Mouse (Mus musculus) heart, embryonic 10.5 days (tissue): ENCODE results near the gene Iqgap3. TPM values are rescaled to one million over a fixed set of nuclear protein-coding genes. Genes with fewer than 3 reads are reported as not detected.

ENCODE experiments used
- DNase-seq: peaks from one replicate; pipeline ENCODE4 v3.0.0-alpha.2; 2017; ENCODE audit warnings: low spot score
- H3K27ac ChIP-seq: fragments of 300-500 bp; sonication (generic); 2 replicates; pipeline ENCODE4 v1.5.1; 2016; ENCODE audit warnings: mild to moderate bottlenecking
- H3K27me3 ChIP-seq: fragments of 300-500 bp; sonication (generic); 2 replicates; pipeline ENCODE4 v1.6.1; 2016; ENCODE audit warnings: mild to moderate bottlenecking; ENCODE audit not compliant: poor library complexity, insufficient read depth, severe bottlenecking
- H3K36me3 ChIP-seq: fragments of 300-500 bp; sonication (generic); 2 replicates; pipeline ENCODE4 v1.6.1; 2016; ENCODE audit warnings: mild to moderate bottlenecking, moderate library complexity
- H3K4me1 ChIP-seq: fragments of 300-500 bp; sonication (generic); 2 replicates; pipeline ENCODE4 v1.6.1; 2016; ENCODE audit warnings: mild to moderate bottlenecking
- H3K4me3 ChIP-seq: fragments of 300-500 bp; sonication (generic); 2 replicates; pipeline ENCODE4 v1.5.1; 2016; ENCODE audit warnings: mild to moderate bottlenecking, moderate library complexity
- H3K9me3 ChIP-seq: fragments of 300-500 bp; sonication (generic); 2 replicates; pipeline ENCODE4 v1.6.1; 2016; ENCODE audit warnings: mild to moderate bottlenecking, moderate library complexity
- WGBS: fragments of 180-500 bp; shearing (Covaris S2); methylation state at CpG from one replicate; pipeline ENCODE4 v1.1.7; 2016; 5-methylcytosine and 5-hydroxymethylcytosine counted together
- polyA plus RNA-seq: library from polyadenylated mRNA; unstranded; fragments of >200 nt; fragmentation: Nextera tagmentation; extraction: Ambion mirVana; gene quantifications from 2 replicates; pipeline ENCODE4 v1.2.1, GENCODE M21; 2016

Gene Iqgap3
- polyA plus RNA-seq, 1 experiment from 2014 or later, result 22.0 TPM

DNA sequence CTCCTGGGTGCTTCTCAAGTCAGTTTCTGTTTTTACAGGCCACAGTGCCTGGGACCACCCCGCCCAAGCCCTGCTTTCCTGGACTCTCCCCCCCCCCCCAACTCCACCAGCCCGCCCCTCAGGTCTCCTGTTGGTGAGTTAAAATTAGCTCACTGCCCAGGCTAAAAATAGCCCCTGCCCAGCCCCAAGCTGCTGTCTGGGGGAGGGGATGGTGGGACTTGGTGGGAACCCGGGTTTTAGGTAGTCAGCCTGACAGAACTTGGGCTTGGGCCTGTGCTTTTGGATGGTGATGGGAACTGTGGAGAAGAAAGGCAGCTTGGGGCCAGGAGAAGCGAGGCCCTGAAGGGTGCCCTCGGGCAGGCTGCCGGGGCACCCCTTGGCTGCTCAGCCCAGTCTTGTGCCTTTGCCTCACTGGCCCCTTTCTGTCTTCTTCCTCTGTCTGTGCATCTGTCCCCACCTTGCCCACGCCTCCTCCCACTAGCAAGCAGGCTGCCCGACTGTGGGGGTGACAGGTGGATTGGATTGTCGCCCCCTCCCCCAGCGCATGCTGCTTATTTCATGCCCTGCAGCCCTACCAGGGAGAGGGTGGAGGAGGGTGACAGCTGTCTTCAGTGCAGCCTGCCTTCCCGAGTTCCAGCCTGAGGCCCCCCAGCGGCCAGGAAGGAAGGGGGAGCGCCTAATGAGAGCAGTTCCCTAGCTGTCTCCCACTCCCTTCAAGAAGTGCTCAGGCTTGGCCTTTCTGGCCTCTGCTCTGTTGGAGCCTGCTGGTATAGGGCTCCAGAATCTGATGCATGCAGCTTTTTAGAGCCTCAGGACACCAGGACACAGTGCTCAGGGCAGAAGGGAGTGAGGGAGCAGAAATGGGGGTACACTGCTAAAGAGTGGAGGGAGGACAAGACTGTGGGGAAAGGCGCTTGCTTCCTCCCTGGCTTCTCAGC, 68.6 kb downstream of the Iqgap3 start:
- WGBS, result 14% methylated on average over 14 of the region's 14 CpGs
- H3K4me3 ChIP-seq, result peak overlapping the region; percentile 52
- no peak for DNase-seq

DNA sequence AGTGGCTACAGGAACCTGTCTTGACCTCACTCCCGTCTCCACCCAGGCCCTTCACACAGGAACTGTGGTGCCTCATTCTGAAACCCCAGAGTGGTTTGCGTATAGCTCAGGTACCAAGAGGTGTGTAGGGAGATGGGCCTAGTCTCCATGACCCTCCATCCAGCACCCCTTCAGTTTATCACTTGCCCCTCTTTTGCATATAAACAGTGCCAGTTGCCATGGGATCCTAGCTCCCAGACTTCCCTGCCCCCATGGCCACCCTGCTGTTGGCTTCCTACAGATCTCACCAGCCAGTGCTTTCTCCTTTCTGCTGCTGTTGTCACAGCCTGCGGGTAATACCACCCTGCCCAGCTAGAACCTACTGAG, 69.2 kb downstream of the Iqgap3 start:
- no peaks in the 10 kb centered on the region for H3K27me3 ChIP-seq
- DNase-seq, result no peak
- no peaks in the 10 kb centered on the region for H3K9me3 ChIP-seq
- H3K4me3 ChIP-seq, result peak overlapping the region; percentile 52
- H3K36me3 ChIP-seq, result peaks cover 27% of the 10 kb centered on the region
- WGBS, result 52% methylated on average over 3 of the region's 3 CpGs
- peak overlapping the region; percentile 95 for H3K27ac ChIP-seq
- H3K4me1 ChIP-seq, result peaks cover 87% of the 10 kb centered on the region

More for the DNA sequence above, 68.6 kb downstream of the Iqgap3 start:
- Histone ChIP-seq H3K36me3 (peaks cover 22% of the 10 kb centered on the region), H3K27ac (peak overlapping the region; percentile 95), H3K4me1 (peaks cover 88% of the 10 kb centered on the region), H3K27me3 (no peaks in the 10 kb centered on the region), H3K9me3 (no peaks in the 10 kb centered on the region)

DNA sequence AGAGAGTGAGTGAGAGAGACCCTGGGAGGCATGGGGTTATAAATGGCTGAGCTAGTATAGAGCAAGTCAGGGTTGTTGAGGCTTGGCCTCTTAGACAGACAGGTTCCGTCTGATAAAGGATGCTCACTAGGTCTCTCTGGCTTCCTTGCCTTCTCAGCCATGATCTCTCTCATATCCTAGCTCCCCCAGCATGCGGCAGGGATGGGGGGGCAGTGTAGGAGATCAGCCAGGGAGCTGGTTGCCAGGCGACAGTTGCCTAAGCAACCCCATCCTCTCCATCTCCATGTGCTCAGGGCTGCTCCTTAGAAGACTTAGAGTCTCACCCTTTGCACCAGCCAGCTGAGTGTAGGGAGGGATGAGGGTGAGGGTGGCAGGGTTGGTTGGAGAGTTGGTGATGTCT, 70.3 kb downstream of the Iqgap3 start:
- Histone ChIP-seq H3K4me1 (peaks cover 86% of the 10 kb centered on the region), H3K27me3 (no peaks in the 10 kb centered on the region), H3K4me3 (0 out of 2 replicates have a peak overlapping the region, but pooled peaks have one; percentile 52), H3K36me3 (peaks cover 37% of the 10 kb centered on the region), H3K27ac (peak overlapping the region; percentile 95; the same call in 1 of the 2 replicates), H3K9me3 (no peaks in the 10 kb centered on the region)
- WGBS, result 63% methylated on average over 3 of the region's 3 CpGs
- no peak for DNase-seq

DNA sequence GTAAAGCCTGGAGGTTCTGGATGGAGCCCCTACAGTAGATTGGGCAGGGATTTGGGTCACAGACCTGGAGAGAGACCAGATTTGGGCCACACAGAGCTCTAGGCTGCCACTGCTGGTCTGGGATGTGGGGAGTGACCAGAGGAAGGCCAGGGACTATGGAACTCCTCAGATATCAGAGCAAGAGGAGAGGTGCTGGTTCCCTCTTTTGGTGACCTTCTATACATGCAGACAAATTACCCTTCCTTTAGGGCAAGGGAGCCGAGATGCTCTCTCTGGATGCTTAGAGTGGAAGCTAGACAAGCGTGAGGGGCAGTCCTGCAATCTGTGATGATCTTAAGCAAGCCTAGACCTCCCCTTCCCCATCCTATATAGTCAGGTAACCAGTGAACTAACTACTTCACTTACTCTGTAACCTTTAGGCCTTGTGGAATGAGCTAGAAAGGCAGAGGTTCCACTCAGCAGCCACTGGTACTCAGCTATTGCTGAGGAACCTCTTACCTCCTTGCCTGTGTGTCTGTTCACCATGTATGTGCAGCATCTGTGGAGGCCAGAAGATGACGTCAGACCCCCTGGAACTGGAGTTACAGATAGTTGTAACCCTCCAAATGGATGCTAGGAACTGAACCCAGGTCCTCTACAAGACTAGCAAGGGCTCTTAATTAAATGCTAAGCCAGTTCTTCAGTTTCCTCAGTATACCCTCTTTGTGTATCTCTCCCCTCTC, 71.7 kb downstream of the Iqgap3 start:
- H3K27ac ChIP-seq, result 0 out of 2 replicates have a peak overlapping the region, but pooled peaks have one; percentile 52
- H3K4me1 ChIP-seq, result peaks cover 83% of the 10 kb centered on the region
- no peak overlapping the region for H3K4me3 ChIP-seq
- WGBS, result 74% methylated on average over 3 of the region's 3 CpGs
- H3K9me3 ChIP-seq, result no peaks in the 10 kb centered on the region
- H3K36me3 ChIP-seq, result peaks cover 50% of the 10 kb centered on the region
- no peak for DNase-seq
- H3K27me3 ChIP-seq, result no peaks in the 10 kb centered on the region

DNA sequence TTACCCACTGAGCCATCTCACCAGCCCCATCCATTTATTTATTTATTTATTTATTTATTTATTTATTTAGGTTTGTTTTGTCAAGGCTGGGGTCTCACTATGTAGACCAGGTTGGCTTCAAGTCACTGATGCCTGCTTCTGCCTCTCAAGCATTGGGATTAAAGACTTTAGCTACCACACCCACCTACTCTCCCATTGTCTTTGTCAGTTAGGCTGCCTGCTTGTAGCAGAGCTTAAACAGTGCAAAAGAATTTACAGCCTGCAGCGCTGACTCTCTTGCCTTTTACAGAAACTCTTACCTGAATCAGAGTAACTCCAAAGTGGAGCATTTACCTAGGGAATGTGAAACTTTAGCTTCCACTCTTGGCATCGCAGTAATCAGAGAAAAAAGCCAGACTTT, 72.5 kb downstream of the Iqgap3 start:
- WGBS, result 79% methylated on average over 2 of the region's 2 CpGs
- no peaks in the 10 kb centered on the region for H3K27me3 ChIP-seq
- H3K27ac ChIP-seq, result no peak overlapping the region
- H3K36me3 ChIP-seq, result peaks cover 58% of the 10 kb centered on the region
- peaks cover 83% of the 10 kb centered on the region for H3K4me1 ChIP-seq
- DNase-seq, result no peak
- no peaks in the 10 kb centered on the region for H3K9me3 ChIP-seq
- H3K4me3 ChIP-seq, result no peak overlapping the region

DNA sequence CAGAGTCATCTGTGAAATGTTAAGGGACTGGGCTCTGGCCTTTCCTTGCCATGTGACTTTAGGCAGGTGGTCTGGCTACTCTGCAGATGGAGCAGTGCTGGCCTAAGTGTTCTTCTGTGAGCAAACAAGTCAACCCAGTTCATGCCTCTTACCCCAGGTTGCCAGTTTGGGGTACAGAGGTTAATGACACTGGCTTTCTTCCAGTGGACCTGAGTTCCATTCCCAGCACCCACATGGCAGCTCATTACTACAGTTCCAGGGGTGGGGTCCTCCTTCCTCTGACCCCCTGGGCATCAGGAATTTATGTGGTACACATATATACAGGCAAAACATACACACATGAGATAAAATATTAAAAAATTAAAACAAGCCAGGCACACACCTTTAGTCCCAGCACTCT, 75.0 kb downstream of the Iqgap3 start:
- Histone ChIP-seq H3K27me3 (no peaks in the 10 kb centered on the region), H3K4me1 (peaks cover 58% of the 10 kb centered on the region), H3K27ac (no peak overlapping the region), H3K9me3 (no peaks in the 10 kb centered on the region), H3K36me3 (peaks cover 74% of the 10 kb centered on the region), H3K4me3 (no peak overlapping the region)
- DNase-seq, result no peak

DNA sequence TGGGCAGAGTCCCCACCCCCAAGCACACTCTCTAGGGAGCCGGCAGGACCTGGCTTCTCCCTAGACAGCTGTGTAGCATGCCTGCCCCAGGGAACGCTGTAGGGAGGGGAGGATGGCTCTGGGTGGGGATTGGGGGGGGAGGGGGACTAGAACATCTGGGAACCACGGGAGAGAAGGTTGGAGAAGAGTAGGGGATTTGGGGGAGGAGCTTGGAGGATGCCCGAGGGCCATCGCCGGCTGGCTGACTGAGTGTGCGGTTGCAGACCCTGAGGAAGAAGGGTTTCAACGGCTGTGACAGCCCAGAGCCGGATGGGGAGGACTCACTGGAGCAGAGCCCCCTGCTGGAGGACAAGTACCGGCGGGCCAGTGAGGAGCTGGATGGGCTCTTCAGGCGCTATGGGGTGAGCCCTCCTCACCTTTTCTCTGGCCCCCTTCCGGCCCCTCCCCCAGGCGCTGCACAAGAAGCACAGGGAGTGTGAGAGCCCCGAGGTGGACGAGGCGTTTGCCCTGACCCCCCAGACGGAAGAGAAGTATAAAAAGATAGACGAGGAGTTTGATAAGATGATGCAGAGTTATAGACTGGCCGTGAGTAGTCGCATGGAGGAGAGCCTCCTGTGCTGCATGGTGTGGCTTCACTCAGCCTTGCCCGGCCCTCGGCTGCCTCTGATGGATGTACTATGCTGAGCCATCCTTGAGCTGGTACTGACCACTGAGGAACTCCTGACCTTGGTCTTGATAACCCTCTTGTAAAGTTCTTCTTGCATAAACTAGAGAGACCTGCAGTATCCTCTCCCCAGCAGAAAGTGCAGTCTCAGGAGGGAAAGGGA, 76.2 kb downstream of the Iqgap3 start:
- peaks cover 86% of the 10 kb centered on the region for H3K36me3 ChIP-seq
- no peaks in the 10 kb centered on the region for H3K9me3 ChIP-seq
- no peaks in the 10 kb centered on the region for H3K27me3 ChIP-seq
- WGBS, result 25% methylated on average over 23 of the region's 23 CpGs
- H3K4me1 ChIP-seq, result peaks cover 46% of the 10 kb centered on the region
- peak; percentile 85 for DNase-seq
- peak overlapping the region; percentile 69 for H3K27ac ChIP-seq
- 0 out of 2 replicates have a peak overlapping the region, but pooled peaks have one; percentile 12 for H3K4me3 ChIP-seq

DNA sequence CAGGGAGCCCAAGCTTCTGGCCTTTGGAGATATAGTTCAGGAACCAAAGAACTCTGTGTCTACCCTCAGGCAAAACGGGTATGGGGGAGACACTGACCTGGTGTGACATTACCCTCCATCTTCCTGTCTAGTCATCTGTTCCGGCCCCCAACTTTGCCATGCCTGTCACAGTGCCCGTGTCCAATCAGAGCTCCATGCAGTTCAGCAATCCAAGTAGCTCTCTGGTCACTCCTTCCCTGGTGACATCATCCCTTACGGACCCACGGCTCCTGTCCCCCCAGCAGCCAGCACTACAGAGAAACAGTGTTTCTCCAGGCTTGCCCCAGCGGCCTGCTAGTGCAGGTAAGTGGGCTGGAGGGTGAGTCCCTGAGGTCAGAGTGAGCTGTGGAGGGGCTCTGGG, 77.2 kb downstream of the Iqgap3 start:
- Histone ChIP-seq H3K27ac (no peak overlapping the region), H3K27me3 (no peaks in the 10 kb centered on the region), H3K4me1 (peaks cover 39% of the 10 kb centered on the region), H3K36me3 (peaks cover 90% of the 10 kb centered on the region), H3K4me3 (no peak overlapping the region), H3K9me3 (no peaks in the 10 kb centered on the region)
- DNase-seq, result no peak
- WGBS, result 78% methylated on average over 6 of the region's 6 CpGs

DNA sequence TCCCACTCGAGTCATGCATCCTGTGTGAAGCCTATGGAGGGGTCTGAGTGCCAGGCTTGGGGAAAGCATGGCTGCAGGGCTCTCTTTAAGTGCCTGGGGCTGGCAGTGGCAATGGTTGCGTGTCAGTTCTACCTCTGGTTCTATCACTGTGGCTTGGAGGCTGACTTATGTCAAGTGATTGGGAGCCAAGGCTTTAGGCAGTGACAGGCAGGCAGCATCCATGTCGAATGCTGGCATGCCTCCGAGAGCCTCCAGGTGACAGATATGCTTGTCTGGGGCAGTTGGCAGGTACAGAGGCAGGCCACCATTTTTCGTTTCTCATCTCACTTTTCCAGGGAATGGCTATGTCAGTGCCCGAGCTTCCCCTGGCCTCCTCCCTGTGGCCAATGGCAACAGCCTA, 79.1 kb downstream of the Iqgap3 start:
- Histone ChIP-seq H3K27me3 (no peaks in the 10 kb centered on the region), H3K36me3 (peaks cover 97% of the 10 kb centered on the region), H3K27ac (no peak overlapping the region), H3K4me1 (peaks cover 32% of the 10 kb centered on the region), H3K4me3 (no peak overlapping the region), H3K9me3 (no peaks in the 10 kb centered on the region)
- 82% methylated on average over 6 of the region's 6 CpGs for WGBS
- DNase-seq, result no peak

DNA sequence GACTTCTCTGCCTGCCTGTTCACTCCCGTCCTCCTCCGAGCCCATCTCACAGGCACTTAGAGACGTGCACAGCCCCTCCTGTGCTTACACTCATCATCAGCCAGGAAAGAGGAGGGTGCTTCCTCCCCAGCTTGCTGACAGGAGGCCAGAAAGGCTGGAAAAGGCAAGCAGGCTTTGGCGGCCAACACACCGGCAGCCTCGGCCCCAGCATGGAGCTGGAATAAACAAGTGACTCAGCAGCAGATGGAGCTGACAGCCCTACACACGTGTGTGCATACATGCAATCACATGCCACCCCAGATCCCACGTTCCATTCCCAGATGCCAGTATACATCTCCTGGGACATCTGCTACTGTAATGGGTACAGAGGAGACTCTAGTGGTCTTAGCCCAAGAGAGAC, 80.5 kb downstream of the Iqgap3 start:
- 83% methylated on average over 8 of the region's 8 CpGs for WGBS
- peaks cover 96% of the 10 kb centered on the region for H3K36me3 ChIP-seq
- H3K4me1 ChIP-seq, result peaks cover 22% of the 10 kb centered on the region

DNA sequence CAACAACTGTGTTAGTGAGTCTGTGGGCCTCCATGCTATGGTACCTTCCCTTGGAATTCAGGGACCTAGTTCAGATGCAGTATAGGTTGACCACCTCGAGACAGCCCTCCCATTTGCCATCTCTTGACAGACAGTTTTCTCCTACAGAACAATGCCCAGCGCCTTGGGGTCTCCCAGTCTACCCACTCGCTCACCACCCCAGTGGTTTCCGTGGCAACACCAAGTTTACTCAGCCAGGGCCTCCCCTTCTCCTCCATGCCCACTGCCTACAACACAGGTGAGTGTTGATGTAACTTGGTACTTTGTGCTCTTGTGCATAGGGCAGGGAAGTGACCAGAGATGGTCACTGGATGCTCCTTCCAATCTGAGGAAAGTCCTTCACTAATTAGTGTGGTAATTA, 81.0 kb downstream of the Iqgap3 start:
- Histone ChIP-seq H3K4me1 (peaks cover 16% of the 10 kb centered on the region), H3K4me3 (no peak overlapping the region), H3K27ac (no peak overlapping the region), H3K9me3 (no peaks in the 10 kb centered on the region), H3K36me3 (peaks cover 98% of the 10 kb centered on the region), H3K27me3 (no peaks in the 10 kb centered on the region)
- WGBS, result 88% methylated on average over 4 of the region's 4 CpGs
- no peak for DNase-seq

More for the DNA sequence above, 80.5 kb downstream of the Iqgap3 start:
- Histone ChIP-seq H3K27ac (no peak overlapping the region), H3K4me3 (no peak overlapping the region), H3K27me3 (no peaks in the 10 kb centered on the region), H3K9me3 (no peaks in the 10 kb centered on the region)
- DNase-seq, result no peak

DNA sequence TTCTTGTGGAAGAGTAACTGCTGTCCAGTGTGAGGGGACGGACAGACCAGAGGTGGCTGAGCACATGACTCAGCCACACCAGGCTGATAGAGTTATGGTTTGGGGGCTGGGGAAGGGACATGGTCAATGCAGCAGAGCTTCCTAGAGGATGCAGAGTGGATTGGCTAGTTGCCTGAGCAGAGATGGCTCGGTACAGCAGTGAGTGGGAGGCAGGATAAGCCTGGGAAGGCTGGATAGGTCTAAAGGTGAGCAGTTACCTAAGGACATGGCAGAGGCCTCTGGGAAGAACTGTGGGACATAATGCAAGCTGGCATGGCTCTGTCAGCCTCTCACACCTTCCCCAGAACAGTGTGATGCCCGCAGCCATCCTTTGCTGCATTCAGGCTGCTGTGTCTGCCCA, 82.1 kb downstream of the Iqgap3 start:
- Histone ChIP-seq H3K36me3 (peaks cover 97% of the 10 kb centered on the region), H3K27ac (no peak overlapping the region), H3K9me3 (no peaks in the 10 kb centered on the region), H3K27me3 (no peaks in the 10 kb centered on the region), H3K4me3 (no peak overlapping the region), H3K4me1 (peaks cover 9% of the 10 kb centered on the region)
- 72% methylated on average over 3 of the region's 3 CpGs for WGBS
- DNase-seq, result no peak
